Mouse (Mus musculus) heart, postnatal 0 days (tissue): Measurements from ENCODE around the gene Mcts2. TPM values are rescaled to one million over a fixed set of nuclear protein-coding genes. Genes with fewer than 3 reads are reported as not detected.

Experiments
- ATAC-seq: fragments of 200-750 bp; cut with Nextera tagmentation; 2 replicates; pipeline ENCODE4 v1.8.0; 2017; ENCODE audit warnings: low read depth, moderate number of reproducible peaks, moderate library complexity; ENCODE audit not compliant: insufficient read depth
- DNase-seq: peaks from one replicate; pipeline ENCODE4 v3.0.0-alpha.2; 2016; ENCODE audit warnings: low spot score
- H3K27ac ChIP-seq: fragments of 300-500 bp; sonication (generic); 2 replicates; pipeline ENCODE4 v1.5.1; 2014; ENCODE audit warnings: low read depth, mild to moderate bottlenecking
- H3K27me3 ChIP-seq: fragments of 300-500 bp; sonication (generic); 2 replicates; pipeline ENCODE4 v1.6.1; 2014; ENCODE audit warnings: low read length, mixed read lengths; ENCODE audit not compliant: control insufficient read depth, insufficient read depth
- H3K36me3 ChIP-seq: fragments of 300-500 bp; sonication (generic); replicated peaks from 2 replicates; pipeline ENCODE4 v1.6.1; 2014; ENCODE audit warnings: low read length, mixed read lengths; ENCODE audit not compliant: control insufficient read depth, insufficient read depth
- H3K4me1 ChIP-seq: fragments of 300-500 bp; sonication (generic); 2 replicates; pipeline ENCODE4 v1.6.1; 2014; ENCODE audit warnings: antibody characterized with exemption; ENCODE audit not compliant: control insufficient read depth, insufficient read depth
- H3K4me2 ChIP-seq: fragments of 300-500 bp; sonication (generic); 2 replicates; pipeline ENCODE4 v1.6.1; 2014; ENCODE audit warnings: low read depth, mild to moderate bottlenecking, low read length, moderate library complexity
- H3K4me3 ChIP-seq: fragments of 300-500 bp; sonication (generic); 2 replicates; pipeline ENCODE4 v1.5.1; 2014; ENCODE audit warnings: low read depth, low read length
- H3K9ac ChIP-seq: fragments of 300-500 bp; sonication (generic); replicated peaks from 2 replicates; pipeline ENCODE4 v1.6.1; 2014; ENCODE audit warnings: low read depth, low read length, mixed read lengths
- H3K9me3 ChIP-seq: fragments of 300-500 bp; sonication (generic); replicated peaks from 2 replicates; pipeline ENCODE4 v1.6.1; 2016; ENCODE audit warnings: low read length; ENCODE audit not compliant: control insufficient read depth
- CTCF ChIP-seq: IDR thresholded peaks from 2 replicates; pipeline ENCODE4 v1.5.1; 2016; ENCODE audit warnings: antibody characterized with exemption, control low read depth, low read depth
- EP300 ChIP-seq: IDR thresholded peaks from 2 replicates; pipeline ENCODE4 v1.6.1; 2016; ENCODE audit warnings: antibody characterized with exemption, low read depth
- WGBS: fragments of 180-500 bp; shearing (Covaris S2); extraction: QIAGEN DNeasy Blood & Tissue Kit; methylation state at CpG from one replicate; pipeline ENCODE4 v1.1.7; 2014; 5-methylcytosine and 5-hydroxymethylcytosine counted together
- polyA plus RNA-seq: library from polyadenylated mRNA; unstranded; fragments of >200 nt; fragmentation: Nextera tagmentation; extraction: Ambion mirVana; gene quantifications from 2 replicates; pipeline ENCODE4 v1.2.1, GENCODE M21; 2015
- total RNA-seq: library from RNA; depleted of rRNA; stranded (reverse); fragments of >200 nt; gene quantifications from 2 replicates; pipeline ENCODE4 v1.2.3, GENCODE M21; 2014; ENCODE audit warnings: low replicate concordance

Mcts2 gene
- total and polyA plus RNA-seq, 2 experiments from 2014 or later, result 6.5 to 31.6 TPM

DNA sequence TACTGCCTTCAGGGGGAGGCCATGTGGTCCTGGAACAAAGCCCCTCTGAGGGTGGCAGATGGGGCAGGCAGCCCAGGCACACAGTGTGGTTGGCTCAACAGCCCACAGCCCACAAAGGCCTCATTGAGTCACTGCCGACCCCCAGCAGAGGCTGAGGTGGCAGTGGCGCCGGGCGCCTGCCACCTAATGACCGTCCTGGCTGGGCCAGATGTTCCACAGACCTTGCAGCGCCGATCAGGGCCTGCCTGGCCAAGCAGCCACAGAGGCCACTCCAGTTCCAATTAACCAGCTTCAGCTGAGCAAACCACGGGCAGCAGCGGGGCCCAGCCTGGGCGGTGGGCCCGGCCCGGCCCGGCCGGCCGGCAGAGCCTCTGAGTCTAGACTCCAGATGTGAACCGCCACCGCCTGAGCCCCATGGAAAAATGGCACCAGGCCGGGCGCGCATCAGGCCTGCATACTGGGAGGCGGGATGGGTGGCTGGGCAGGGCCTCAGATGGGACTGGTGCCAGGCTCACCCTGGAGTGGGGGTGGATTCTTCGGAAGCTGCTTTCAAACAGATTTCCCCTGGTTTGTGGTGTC is 19.2 kb downstream of the Mcts2 start:
- TF ChIP-seq CTCF (no peak), EP300 (no peak)
- H3K4me2 ChIP-seq, result no peak overlapping the region
- no peak for ATAC-seq
- H3K4me3 ChIP-seq, result no peak overlapping the region
- no peak for DNase-seq
- no peaks in the 10 kb centered on the region for H3K9me3 ChIP-seq
- H3K27ac ChIP-seq, result peak overlapping the region; percentile 92
- H3K27me3 ChIP-seq, result no peaks in the 10 kb centered on the region
- WGBS, result 76% methylated on average over 22 of the region's 22 CpGs
- H3K9ac ChIP-seq, result no peak overlapping the region
- H3K36me3 ChIP-seq, result peaks cover 54% of the 10 kb centered on the region
- peaks cover 16% of the 10 kb centered on the region for H3K4me1 ChIP-seq

DNA sequence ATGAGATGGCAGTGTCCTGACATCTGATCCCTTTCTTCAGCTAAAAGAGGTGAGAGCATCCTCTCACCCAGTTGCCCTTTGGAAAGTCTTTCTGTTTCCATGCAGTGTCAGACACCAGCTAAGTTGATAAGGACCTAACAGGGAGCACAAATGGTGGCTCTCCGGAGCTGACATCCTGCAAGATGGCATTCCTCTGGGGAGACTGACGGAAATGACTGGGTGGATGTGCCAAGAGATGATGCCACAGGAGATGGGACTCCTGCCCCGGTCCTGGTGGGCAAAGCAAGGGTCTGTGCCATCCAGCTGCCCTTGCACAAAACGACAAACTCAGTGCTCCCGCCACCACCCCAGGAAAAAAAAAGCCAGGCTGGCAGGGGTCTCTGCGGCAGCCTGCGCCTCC is 20.4 kb downstream of the Mcts2 start:
- Histone ChIP-seq H3K9ac (peak overlapping the region; percentile 54), H3K36me3 (peaks cover 43% of the 10 kb centered on the region), H3K4me2 (peak overlapping the region; percentile 76), H3K27me3 (no peaks in the 10 kb centered on the region), H3K9me3 (no peaks in the 10 kb centered on the region), H3K4me1 (peaks cover 16% of the 10 kb centered on the region), H3K4me3 (peak overlapping the region; percentile 55), H3K27ac (peak overlapping the region; percentile 92)
- DNase-seq (no peak), ATAC-seq (peak; percentile 2; the same call in 1 of the 2 replicates)
- WGBS, result 17% methylated on average over 7 of the region's 7 CpGs
- TF ChIP-seq CTCF, result no peak
- TF ChIP-seq EP300, result no peak

DNA sequence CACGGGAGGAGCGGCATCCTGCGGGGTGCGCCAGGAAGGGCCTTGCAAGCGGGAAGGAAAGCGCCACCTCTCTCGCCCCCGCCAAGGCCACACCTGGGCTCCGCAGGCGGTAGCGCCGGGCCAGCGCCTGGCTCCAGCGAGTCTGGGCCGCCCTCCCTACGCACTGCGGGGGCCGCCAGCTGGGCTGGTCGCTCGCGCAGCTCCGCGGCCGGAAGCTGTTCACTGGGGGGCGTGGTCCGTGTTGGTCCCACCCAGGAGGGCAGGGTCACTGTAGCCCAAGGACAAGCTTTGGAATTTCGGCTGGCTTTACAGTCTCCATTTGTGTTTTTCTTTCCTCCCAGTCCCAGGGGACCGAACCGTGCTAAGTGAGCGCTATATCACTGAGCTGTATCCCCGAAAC is 20.8 kb downstream of the Mcts2 start:
- peak; percentile 98 for ATAC-seq
- Histone ChIP-seq H3K27ac (peak overlapping the region; percentile 92), H3K4me3 (peak overlapping the region; percentile 55), H3K27me3 (no peaks in the 10 kb centered on the region), H3K4me2 (peak overlapping the region; percentile 76), H3K4me1 (peaks cover 16% of the 10 kb centered on the region), H3K9me3 (no peaks in the 10 kb centered on the region), H3K9ac (peak overlapping the region; percentile 54), H3K36me3 (peaks cover 39% of the 10 kb centered on the region)
- TF ChIP-seq CTCF (0 out of 2 replicates have a peak, but pooled peaks have one; percentile 7), EP300 (peak; percentile 98)
- peak; percentile 95 for DNase-seq
- WGBS, result 4% methylated on average over 29 of the region's 31 CpGs

DNA sequence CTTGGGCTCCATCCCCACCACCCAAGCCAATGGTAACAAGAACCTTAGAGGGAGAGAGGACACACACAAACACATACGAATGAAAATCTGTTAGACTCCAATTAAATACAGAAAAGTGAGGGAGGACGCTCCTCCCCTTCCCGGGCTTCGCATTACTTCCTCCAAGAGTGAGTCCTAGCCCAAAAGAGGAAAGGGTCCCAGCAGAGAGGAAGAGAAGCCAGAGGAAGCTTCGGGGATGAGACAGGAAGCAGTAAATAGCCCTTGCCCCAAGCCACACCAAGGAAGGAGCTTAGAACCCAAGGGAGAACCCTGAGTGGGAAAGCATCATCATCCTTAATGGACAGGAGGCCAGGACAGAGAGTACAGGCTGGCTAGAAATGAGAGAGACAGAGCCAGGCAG is 22.2 kb downstream of the Mcts2 start:
- TF ChIP-seq EP300 (no peak), CTCF (no peak)
- H3K4me1 ChIP-seq, result peaks cover 16% of the 10 kb centered on the region
- H3K4me2 ChIP-seq, result no peak overlapping the region
- no peak overlapping the region for H3K27ac ChIP-seq
- peaks cover 25% of the 10 kb centered on the region for H3K36me3 ChIP-seq
- no peaks in the 10 kb centered on the region for H3K9me3 ChIP-seq
- WGBS, result 73% methylated on average over 5 of the region's 5 CpGs
- DNase-seq, result no peak
- H3K27me3 ChIP-seq, result no peaks in the 10 kb centered on the region
- ATAC-seq, result no peak
- H3K4me3 ChIP-seq, result no peak overlapping the region
- H3K9ac ChIP-seq, result no peak overlapping the region

DNA sequence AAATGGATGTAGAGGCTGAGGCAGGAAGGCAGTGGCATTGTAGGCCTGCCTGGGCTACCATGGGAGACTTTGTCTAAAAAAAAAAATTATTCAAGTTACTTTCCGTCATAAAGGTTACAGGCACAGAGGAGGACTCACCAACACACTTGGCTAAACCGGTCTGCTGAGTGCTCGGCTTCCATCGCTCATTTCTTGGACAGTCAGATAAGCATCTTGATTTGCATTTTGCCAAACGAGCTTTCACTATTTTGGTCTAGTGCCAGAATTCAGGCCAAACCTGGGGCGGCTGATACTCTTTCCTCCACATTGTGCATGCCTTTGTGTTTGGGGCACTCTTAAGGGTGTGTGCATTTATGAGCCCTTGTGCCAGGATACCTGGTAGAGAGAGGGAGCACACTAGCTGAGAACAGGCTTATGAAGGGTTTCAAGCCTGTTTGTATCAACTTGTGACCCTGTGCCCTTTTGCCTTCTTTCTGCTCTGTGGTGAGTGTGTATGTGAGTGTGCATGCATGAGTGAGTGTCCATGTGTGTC is 29.5 kb downstream of the Mcts2 start:
- no peak overlapping the region for H3K4me2 ChIP-seq
- 57% methylated on average over 6 of the region's 6 CpGs for WGBS
- H3K27ac ChIP-seq, result no peak overlapping the region

DNA sequence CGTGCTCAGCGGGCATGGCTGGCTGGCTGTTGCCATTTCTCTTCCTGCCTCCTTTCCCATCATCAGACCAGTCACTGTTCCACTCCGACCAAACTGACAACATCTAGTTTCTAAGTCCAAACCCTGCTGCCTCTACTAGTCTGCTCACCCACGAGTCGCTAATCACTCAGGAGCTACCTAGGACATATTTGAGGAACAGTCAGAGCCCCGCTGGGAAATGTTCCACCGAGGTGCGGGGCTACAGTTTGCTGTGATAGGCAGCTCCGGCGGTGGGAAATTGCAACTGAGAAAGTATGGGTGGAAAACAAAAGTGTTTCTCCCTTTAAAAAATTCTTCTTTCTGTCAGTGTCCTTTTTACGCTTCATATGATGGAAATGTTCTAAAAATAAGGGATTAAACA is 30.8 kb downstream of the Mcts2 start:
- H3K9me3 ChIP-seq, result no peaks in the 10 kb centered on the region

More for the DNA sequence above, 29.5 kb downstream of the Mcts2 start:
- TF ChIP-seq EP300, result no peak
- TF ChIP-seq CTCF, result no peak
- DNase-seq, result no peak
- H3K9ac ChIP-seq, result no peak overlapping the region
- no peaks in the 10 kb centered on the region for H3K36me3 ChIP-seq
- no peaks in the 10 kb centered on the region for H3K27me3 ChIP-seq
- H3K9me3 ChIP-seq, result no peaks in the 10 kb centered on the region
- no peak for ATAC-seq
- no peak overlapping the region for H3K4me3 ChIP-seq
- H3K4me1 ChIP-seq, result no peaks in the 10 kb centered on the region

More for the DNA sequence above, 30.8 kb downstream of the Mcts2 start:
- no peak overlapping the region for H3K27ac ChIP-seq
- H3K27me3 ChIP-seq, result no peaks in the 10 kb centered on the region
- H3K4me1 ChIP-seq, result no peaks in the 10 kb centered on the region
- H3K4me3 ChIP-seq, result no peak overlapping the region
- DNase-seq, result no peak
- ATAC-seq, result no peak
- no peak overlapping the region for H3K4me2 ChIP-seq
- WGBS, result 70% methylated on average over 11 of the region's 11 CpGs
- no peaks in the 10 kb centered on the region for H3K36me3 ChIP-seq
- no peak overlapping the region for H3K9ac ChIP-seq
- TF ChIP-seq CTCF, result no peak
- TF ChIP-seq EP300, result no peak
